Mouse (Mus musculus): ENCODE data around the gene Styx.

The Styx gene

GRCm38 (mm10) chr14:45329589-45330181 is 21.2 kb upstream of the Styx start, which contains the start of gene Psmc6:
Gene Psmc6 (plus strand): TSS chr14:45329788.
- in situ Hi-C loops (cut with MboI; ENCODE audit: unreplicated experiment in 2 of 2) = loop anchor here (10.0 to 25.0 kb wide), 2 partner anchors 115 to 1958 kb away; partner anchors contain the start of genes Gpr137c (in 1 of the 2), Mapk1ip1l (in 1 of the 2), Socs4 (in 1 of the 2) and Wdhd1 (in 1 of the 2)

GRCm38 (mm10) chr14:45364211-45365195 is 13.6 kb downstream of the Styx start:
- in situ Hi-C loops (cut with MboI; ENCODE audit: unreplicated experiment in 2 of 2) = no loop called here

GRCm38 (mm10) chr14:45365196-45365587 is 14.3 kb downstream of the Styx start:
- in situ Hi-C loops (cut with MboI; ENCODE audit: unreplicated experiment in 2 of 2) = no loop called here

GRCm38 (mm10) chr14:45378771-45379170 is 27.9 kb downstream of the Styx start:
- in situ Hi-C loops (cut with MboI; ENCODE audit: unreplicated experiment in 2 of 2) = no loop called here

- in situ Hi-C loops (cut with MboI; ENCODE audit: unreplicated experiment in 2 of 2) = no loop called here
Measured at GRCm38 (mm10) chr14:45380756-45381155, 29.9 kb downstream of the Styx start.

GRCm38 (mm10) chr14:45382912-45383311 is 32.0 kb downstream of the Styx start:
- in situ Hi-C loops (cut with MboI; ENCODE audit: unreplicated experiment in 2 of 2) = no loop called here

GRCm38 (mm10) chr14:45385596-45385995 is 34.7 kb downstream of the Styx start:
- in situ Hi-C loops (cut with MboI; ENCODE audit: unreplicated experiment in 2 of 2) = no loop called here

GRCm38 (mm10) chr14:45387480-45387879 is 36.6 kb downstream of the Styx start:
- in situ Hi-C loops (cut with MboI; ENCODE audit: unreplicated experiment in 2 of 2) = no loop called here

- in situ Hi-C loops (cut with MboI; ENCODE audit: unreplicated experiment in 2 of 2) = no loop called here
Measured at GRCm38 (mm10) chr14:45388345-45389181, 37.7 kb downstream of the Styx start.

- in situ Hi-C loops (cut with MboI; ENCODE audit: unreplicated experiment in 2 of 2) = no loop called here
Measured at GRCm38 (mm10) chr14:45389194-45389593, 38.3 kb downstream of the Styx start.

- in situ Hi-C loops (cut with MboI; ENCODE audit: unreplicated experiment in 2 of 2) = loop anchor here in 1 of 2 experiments (25.0 kb wide), 2 partner anchors 287 to 1312 kb away; no protein-coding TSS in a partner anchor
Measured at GRCm38 (mm10) chr14:45399836-45400235, 48.9 kb downstream of the Styx start.

- in situ Hi-C loops (cut with MboI; ENCODE audit: unreplicated experiment in 2 of 2) = loop anchor here in 1 of 2 experiments (25.0 kb wide), 2 partner anchors 284 to 1309 kb away; no protein-coding TSS in a partner anchor
Measured at GRCm38 (mm10) chr14:45403651-45404050, 52.8 kb downstream of the Styx start.

- in situ Hi-C loops (cut with MboI; ENCODE audit: unreplicated experiment in 2 of 2) = loop anchor here in 1 of 2 experiments (25.0 kb wide), 2 partner anchors 282 to 1307 kb away; no protein-coding TSS in a partner anchor
Measured at GRCm38 (mm10) chr14:45404813-45405212, 53.9 kb downstream of the Styx start, which contains the start of gene Gnpnat1. Gene Gnpnat1 (minus strand): TSS chr14:45404913.

GRCm38 (mm10) chr14:45416265-45416664 is 65.4 kb downstream of the Styx start:
- in situ Hi-C loops (cut with MboI; ENCODE audit: unreplicated experiment in 2 of 2) = loop anchor here (5.0 to 25.0 kb wide), 3 partner anchors 271 to 1296 kb away; no protein-coding TSS in a partner anchor

GRCm38 (mm10) chr14:45418553-45418952 is 67.7 kb downstream of the Styx start:
- in situ Hi-C loops (cut with MboI; ENCODE audit: unreplicated experiment in 2 of 2) = loop anchor here (5.0 to 25.0 kb wide), 3 partner anchors 269 to 1294 kb away; no protein-coding TSS in a partner anchor

GRCm38 (mm10) chr14:45419323-45419722 is 68.4 kb downstream of the Styx start:
- in situ Hi-C loops (cut with MboI; ENCODE audit: unreplicated experiment in 2 of 2) = loop anchor here (5.0 to 25.0 kb wide), 3 partner anchors 268 to 1293 kb away; no protein-coding TSS in a partner anchor

GRCm38 (mm10) chr14:45422371-45422770 is 71.5 kb downstream of the Styx start:
- in situ Hi-C loops (cut with MboI; ENCODE audit: unreplicated experiment in 2 of 2) = loop anchor here (10.0 to 25.0 kb wide), 4 partner anchors 265 to 1302 kb away; no protein-coding TSS in a partner anchor

- in situ Hi-C loops (cut with MboI; ENCODE audit: unreplicated experiment in 2 of 2) = loop anchor here (10.0 to 25.0 kb wide), 4 partner anchors 264 to 1302 kb away; no protein-coding TSS in a partner anchor
Measured at GRCm38 (mm10) chr14:45423220-45423619, 72.3 kb downstream of the Styx start.

GRCm38 (mm10) chr14:45430066-45430842 is 79.4 kb downstream of the Styx start:
- in situ Hi-C loops (cut with MboI; ENCODE audit: unreplicated experiment in 2 of 2) = no loop called here
